Mouse (Mus musculus) hindbrain, embryonic 13.5 days (tissue): ENCODE results near the gene Ccdc85b. TPM values are rescaled to one million over a fixed set of nuclear protein-coding genes. Genes with fewer than 3 reads are reported as not detected.

Experiments
- ATAC-seq: fragments of 200-750 bp; cut with Nextera tagmentation; 2 replicates; pipeline ENCODE4 v1.8.0; 2017; ENCODE audit warnings: moderate TSS enrichment; ENCODE audit not compliant: low FRiP score
- H3K27ac ChIP-seq: fragments of 300-500 bp; sonication (generic); 2 replicates; pipeline ENCODE4 v1.5.1; 2015; ENCODE audit warnings: inconsistent platforms, mild to moderate bottlenecking, moderate library complexity
- H3K27me3 ChIP-seq: fragments of 300-500 bp; sonication (generic); 2 replicates; pipeline ENCODE4 v1.6.1; 2015; ENCODE audit warnings: mild to moderate bottlenecking, inconsistent platforms
- H3K36me3 ChIP-seq: fragments of 300-500 bp; sonication (generic); 2 replicates; pipeline ENCODE4 v1.6.1; 2015; ENCODE audit warnings: mild to moderate bottlenecking, inconsistent platforms
- H3K4me1 ChIP-seq: fragments of 300-500 bp; sonication (generic); replicated peaks from 2 replicates; pipeline ENCODE4 v1.6.1; 2015; ENCODE audit warnings: inconsistent platforms
- H3K4me2 ChIP-seq: fragments of 300-500 bp; sonication (generic); 2 replicates; pipeline ENCODE4 v1.6.1; 2015; ENCODE audit warnings: inconsistent platforms, mild to moderate bottlenecking, moderate library complexity
- H3K4me3 ChIP-seq: fragments of 300-500 bp; sonication (generic); 2 replicates; pipeline ENCODE4 v1.5.1; 2015; ENCODE audit warnings: mild to moderate bottlenecking, inconsistent platforms
- H3K9ac ChIP-seq: fragments of 300-500 bp; sonication (generic); 2 replicates; pipeline ENCODE4 v1.6.1; 2015; ENCODE audit warnings: mild to moderate bottlenecking, inconsistent platforms
- H3K9me3 ChIP-seq: fragments of 300-500 bp; sonication (generic); 2 replicates; pipeline ENCODE4 v1.6.1; 2016; ENCODE audit warnings: inconsistent platforms
- WGBS: fragments of 180-500 bp; shearing (Covaris S2); methylation state at CpG from one replicate; pipeline ENCODE4 v1.1.7; 2015; 5-methylcytosine and 5-hydroxymethylcytosine counted together
- polyA plus RNA-seq: library from polyadenylated mRNA; unstranded; fragments of >200 nt; fragmentation: Nextera tagmentation; extraction: Ambion mirVana; gene quantifications from 2 replicates; pipeline ENCODE4 v1.2.1, GENCODE M21; 2015

Ccdc85b gene
- polyA plus RNA-seq, 1 experiment from 2014 or later = 10.2 TPM

DNA sequence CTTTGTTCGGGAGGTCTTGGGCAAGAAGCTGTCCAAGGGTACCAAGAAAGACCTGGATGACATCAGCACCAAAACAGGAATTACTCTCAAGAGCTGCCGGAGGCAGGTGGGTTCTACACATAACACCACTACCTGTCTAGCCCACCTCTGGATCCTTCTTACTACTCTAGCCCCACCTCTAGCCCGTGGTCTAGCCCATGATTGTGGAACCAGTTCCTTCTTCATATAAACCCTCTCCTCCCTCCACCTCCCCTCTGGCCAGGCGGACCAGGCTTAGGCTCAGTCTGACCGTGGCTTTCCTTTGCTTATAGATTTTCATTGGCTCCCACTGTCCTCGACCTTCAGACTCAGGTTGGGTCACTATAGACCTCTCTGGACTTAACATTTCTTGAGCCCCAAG, 3.7 kb upstream of the Ccdc85b start:
- peak overlapping the region; percentile 95 for H3K4me2 ChIP-seq
- ATAC-seq = no peak
- WGBS = 87% methylated on average over 6 of the region's 6 CpGs
- H3K4me1 ChIP-seq = peaks cover 50% of the 10 kb centered on the region
- H3K4me3 ChIP-seq = peak overlapping the region; percentile 75
- H3K27me3 ChIP-seq = peaks cover 11% of the 10 kb centered on the region
- H3K9ac ChIP-seq = peak overlapping the region; percentile 84
- no peak overlapping the region for H3K27ac ChIP-seq
- peaks cover 43% of the 10 kb centered on the region for H3K36me3 ChIP-seq
- H3K9me3 ChIP-seq = no peaks in the 10 kb centered on the region

DNA sequence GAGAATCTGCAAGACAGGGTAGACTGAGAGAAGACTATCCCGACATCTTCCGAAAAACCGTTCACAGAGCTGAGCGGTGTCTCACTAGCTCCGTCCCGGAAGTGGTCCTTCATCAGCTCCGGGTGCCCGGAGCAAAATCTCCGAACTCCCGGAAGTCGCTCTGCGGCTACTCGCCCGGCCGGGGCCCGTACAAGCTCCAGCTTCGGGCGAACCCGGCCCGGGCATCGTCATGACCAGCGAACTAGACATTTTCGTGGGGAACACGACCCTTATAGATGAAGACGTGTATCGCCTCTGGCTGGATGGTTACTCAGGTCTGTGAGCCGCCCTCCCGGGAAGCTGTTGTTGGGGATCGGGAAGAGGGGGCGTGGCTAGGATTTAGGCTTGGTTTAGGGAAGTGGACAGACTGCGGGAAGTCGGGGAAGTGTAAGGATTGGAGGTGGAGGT, 2.8 kb upstream of the Ccdc85b start, which contains the start of gene Fibp:
TSS of gene Fibp (plus strand) at position 151 of the 447 bp plus-strand sequence.
- Histone ChIP-seq H3K36me3 (peaks cover 34% of the 10 kb centered on the region), H3K9me3 (no peaks in the 10 kb centered on the region), H3K9ac (peak within 1 kb of the TSS; percentile 84), H3K27me3 (peaks cover 11% of the 10 kb centered on the region), H3K4me2 (peak within 1 kb of the TSS; percentile 95), H3K4me3 (peak within 1 kb of the TSS; percentile 75), H3K4me1 (peaks cover 60% of the 10 kb centered on the region), H3K27ac (peak within 1 kb of the TSS; percentile 84)
- ATAC-seq = peak; percentile 52
- 0% methylated on average over 32 of the region's 32 CpGs for WGBS

DNA sequence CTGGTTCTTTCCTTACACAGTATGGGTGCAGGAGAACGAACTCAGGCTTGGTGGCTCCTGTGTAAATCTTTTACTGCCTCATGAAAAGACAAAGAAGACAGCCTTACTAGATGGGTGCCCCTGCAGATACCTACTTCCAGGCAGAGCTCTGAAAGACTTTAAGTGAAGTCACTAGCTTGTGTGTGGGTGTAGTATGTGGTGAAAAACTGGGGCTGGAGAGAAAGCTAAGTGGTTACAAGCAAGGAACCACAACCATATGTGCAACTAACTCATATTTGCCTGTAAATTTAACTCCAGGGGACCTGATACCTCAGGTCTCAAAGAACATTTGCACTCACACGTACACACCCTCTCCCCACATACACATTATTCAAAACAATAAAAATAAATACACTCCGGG, 2.2 kb upstream of the Ccdc85b start:
- Histone ChIP-seq H3K4me3 (peak overlapping the region; percentile 75), H3K9ac (peak overlapping the region; percentile 84), H3K4me1 (peaks cover 62% of the 10 kb centered on the region), H3K9me3 (no peaks in the 10 kb centered on the region), H3K27me3 (peaks cover 11% of the 10 kb centered on the region), H3K4me2 (peak overlapping the region; percentile 95), H3K27ac (peak overlapping the region; percentile 84), H3K36me3 (peaks cover 28% of the 10 kb centered on the region)
- WGBS = 26% methylated on average over 3 of the region's 3 CpGs
- ATAC-seq = no peak

DNA sequence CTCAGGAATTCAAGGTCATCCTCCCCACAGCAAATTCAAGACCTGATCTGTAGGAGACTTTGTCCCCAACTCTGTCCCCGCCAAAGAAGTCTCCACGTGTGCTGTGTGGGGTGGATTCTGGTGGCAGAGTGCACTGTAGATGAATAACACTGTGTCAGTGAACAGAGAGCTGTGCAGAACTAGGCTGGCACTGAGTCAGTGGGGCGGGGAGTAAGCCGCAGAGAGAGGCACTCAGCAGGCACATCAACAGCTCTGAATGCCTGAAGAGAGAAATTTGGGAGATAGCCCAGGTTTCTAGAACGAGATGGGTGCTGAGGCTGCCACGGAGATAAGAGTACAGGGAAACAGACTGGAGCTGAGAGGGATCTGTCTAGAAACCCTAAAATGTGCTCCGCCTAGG, 1.3 kb upstream of the Ccdc85b start:
- H3K4me2 ChIP-seq = no peak overlapping the region
- 70% methylated on average over 7 of the region's 7 CpGs for WGBS
- peaks cover 61% of the 10 kb centered on the region for H3K4me1 ChIP-seq
- no peak overlapping the region for H3K27ac ChIP-seq
- no peaks in the 10 kb centered on the region for H3K9me3 ChIP-seq
- H3K36me3 ChIP-seq = peaks cover 25% of the 10 kb centered on the region
- peaks cover 11% of the 10 kb centered on the region for H3K27me3 ChIP-seq
- H3K4me3 ChIP-seq = no peak overlapping the region
- no peak for ATAC-seq
- no peak overlapping the region for H3K9ac ChIP-seq

DNA sequence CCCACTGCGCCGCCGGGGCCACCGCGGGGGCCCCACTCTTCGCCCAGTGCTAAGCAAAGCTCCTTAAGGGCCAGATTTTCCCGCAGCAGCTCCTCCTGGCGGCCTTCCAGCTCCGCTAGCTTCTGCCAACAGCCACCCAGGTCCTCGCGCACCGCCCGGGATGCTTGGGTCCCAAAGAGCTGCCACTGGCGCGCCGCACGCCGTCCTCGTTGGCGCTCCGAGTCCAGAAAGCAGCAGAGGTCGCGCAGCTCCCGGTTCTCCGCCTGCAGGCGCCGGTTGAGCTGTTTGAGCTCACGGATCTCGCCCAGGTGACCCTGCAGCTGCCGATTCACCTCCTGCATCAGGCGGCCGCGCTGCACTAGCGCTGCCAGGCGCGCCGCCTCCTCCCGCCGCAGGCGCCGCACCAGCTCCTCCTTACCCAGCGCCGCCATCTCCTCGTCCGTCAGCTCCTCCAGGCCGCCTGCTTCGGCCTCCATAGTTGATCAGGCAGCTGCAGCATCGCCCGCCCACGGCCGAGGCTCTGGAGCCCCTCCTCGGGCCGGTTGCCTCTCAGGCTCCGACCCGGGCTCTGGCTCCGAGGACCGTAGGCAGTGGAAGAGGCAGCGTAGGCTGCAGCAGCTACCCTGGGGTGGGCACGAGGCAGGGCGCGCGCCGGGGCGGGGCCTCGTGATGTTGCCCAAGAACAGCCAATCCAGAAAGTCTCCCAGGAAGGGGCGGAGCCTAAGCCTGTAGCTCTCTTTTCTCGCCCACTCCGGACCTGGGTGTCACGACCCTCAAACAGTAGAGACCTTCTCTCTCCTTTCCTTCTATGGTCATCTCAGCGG, 560 bp downstream of the Ccdc85b start:
- Histone ChIP-seq H3K27ac (peak overlapping the region; percentile 99), H3K36me3 (peaks cover 10% of the 10 kb centered on the region), H3K4me1 (peaks cover 53% of the 10 kb centered on the region), H3K9me3 (no peaks in the 10 kb centered on the region), H3K9ac (peak overlapping the region; percentile 95), H3K4me3 (peak overlapping the region; percentile 77), H3K4me2 (peak overlapping the region; percentile 96), H3K27me3 (peaks cover 11% of the 10 kb centered on the region)
- WGBS = under 1% methylated on average over 68 of the region's 70 CpGs
- ATAC-seq = peak; percentile 88

DNA sequence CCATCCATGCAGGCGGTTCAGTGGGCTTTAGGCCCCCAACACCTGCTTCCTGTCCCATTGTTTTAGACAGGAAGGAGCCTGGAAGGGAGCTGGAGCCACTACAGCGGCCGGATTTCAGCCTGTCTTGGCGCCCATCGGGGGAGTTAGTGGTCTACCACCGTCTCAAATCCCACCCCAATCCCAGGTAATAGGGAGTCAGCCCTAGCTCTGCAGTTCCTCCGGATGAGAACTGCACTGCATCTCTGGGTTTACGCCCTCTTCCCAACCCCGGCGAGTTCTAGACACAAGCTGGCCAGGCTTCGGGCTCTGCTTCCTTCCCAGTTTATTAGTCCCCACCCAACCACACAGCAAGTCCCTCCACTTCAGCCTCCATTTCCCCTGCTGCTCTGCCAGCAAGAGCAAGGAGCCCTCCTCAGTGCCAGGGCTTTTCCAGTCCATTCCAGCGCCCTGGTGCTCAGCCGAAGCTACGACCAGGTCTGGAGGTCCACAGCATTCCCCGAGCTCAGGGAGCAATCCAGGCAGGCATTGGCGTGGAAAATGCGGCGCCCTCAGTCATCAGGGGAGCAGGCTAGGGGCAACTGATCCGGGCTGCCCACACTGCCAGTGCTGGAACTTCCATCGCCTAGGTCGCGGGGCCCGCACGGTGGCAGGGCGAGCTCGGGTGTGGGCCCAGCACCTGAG, 1.3 kb downstream of the Ccdc85b start:
- Histone ChIP-seq H3K9me3 (no peaks in the 10 kb centered on the region), H3K27me3 (peaks cover 19% of the 10 kb centered on the region), H3K4me2 (peak overlapping the region; percentile 96), H3K9ac (peak overlapping the region; percentile 95), H3K4me1 (peaks cover 45% of the 10 kb centered on the region), H3K4me3 (peak overlapping the region; percentile 77), H3K27ac (peak overlapping the region; percentile 99), H3K36me3 (peaks cover 9% of the 10 kb centered on the region)
- peak; percentile 9; the same call in 1 of the 2 replicates for ATAC-seq
- WGBS = 5% methylated on average over 26 of the region's 26 CpGs

DNA sequence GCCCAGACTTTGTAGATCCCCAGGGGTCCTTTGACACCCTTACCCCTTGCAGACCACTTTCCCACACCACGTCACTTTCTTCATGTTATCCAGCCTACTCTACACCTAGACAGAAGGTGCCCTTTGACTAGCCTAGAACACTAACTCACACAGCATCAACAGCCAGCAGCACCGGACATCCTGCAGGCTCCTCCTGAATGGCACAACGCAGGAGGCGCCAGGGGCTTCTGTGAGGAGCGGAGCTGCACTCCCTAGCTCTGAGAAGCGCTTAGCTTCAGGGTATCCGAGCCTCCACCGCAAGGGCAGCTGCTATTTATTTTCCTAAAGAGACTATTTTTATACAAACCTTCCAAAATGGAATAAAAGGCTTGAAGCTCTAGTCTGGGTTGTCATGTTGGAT, 2.1 kb downstream of the Ccdc85b start:
- Histone ChIP-seq H3K27ac (no peak overlapping the region), H3K4me2 (peak overlapping the region; percentile 96), H3K9ac (peak overlapping the region; percentile 95), H3K27me3 (peaks cover 27% of the 10 kb centered on the region), H3K4me1 (peaks cover 39% of the 10 kb centered on the region), H3K36me3 (peaks cover 9% of the 10 kb centered on the region), H3K9me3 (no peaks in the 10 kb centered on the region), H3K4me3 (peak overlapping the region; percentile 77)
- ATAC-seq = no peak
- WGBS = 67% methylated on average over 8 of the region's 8 CpGs

DNA sequence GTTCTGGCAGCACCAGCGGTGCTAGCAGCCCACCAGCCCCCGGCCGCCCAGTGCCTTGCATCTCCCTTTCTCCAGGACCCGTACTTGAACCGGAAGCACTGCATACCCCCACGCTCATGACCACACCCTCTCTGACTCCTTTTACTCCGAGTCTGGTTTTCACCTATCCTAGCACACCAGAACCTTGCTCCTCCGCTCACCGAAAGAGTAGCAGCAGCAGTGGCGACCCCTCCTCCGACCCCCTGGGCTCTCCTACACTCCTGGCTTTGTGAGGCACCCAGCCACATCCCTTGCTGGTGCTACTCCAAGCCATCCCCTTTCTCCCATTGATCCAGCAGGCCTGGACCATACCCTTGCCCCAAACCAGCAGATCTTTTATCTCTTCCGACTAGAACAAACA, 2.7 kb downstream of the Ccdc85b start:
- peaks cover 38% of the 10 kb centered on the region for H3K4me1 ChIP-seq
- H3K27me3 ChIP-seq = peaks cover 32% of the 10 kb centered on the region
- H3K9me3 ChIP-seq = no peaks in the 10 kb centered on the region
- peak overlapping the region; percentile 96 for H3K4me2 ChIP-seq
- H3K9ac ChIP-seq = peak overlapping the region; percentile 95
- ATAC-seq = no peak
- H3K4me3 ChIP-seq = peak overlapping the region; percentile 77
- no peak overlapping the region for H3K27ac ChIP-seq
- 84% methylated on average over 12 of the region's 12 CpGs for WGBS
- peaks cover 9% of the 10 kb centered on the region for H3K36me3 ChIP-seq

DNA sequence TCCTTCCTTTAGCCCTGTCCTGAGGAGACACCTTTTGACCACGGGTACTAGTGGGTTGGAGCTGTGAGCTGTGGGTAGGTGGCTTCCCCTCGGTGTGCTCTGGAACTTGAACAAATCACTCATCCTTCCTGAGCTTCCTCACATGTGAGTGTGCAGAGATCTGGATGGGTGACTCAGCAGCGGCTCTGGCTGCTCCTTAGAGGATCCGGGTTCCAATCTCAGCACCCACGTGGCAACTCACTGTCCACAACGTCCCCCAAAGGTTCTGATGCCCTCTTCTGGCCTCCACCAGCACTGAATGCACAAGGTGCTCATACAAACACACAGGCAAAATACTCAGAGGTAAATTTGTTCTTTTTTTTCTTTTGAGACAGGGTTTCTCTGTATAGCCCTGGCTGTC, 5.9 kb downstream of the Ccdc85b start:
- no peak overlapping the region for H3K4me2 ChIP-seq
- H3K4me3 ChIP-seq = no peak overlapping the region
- H3K36me3 ChIP-seq = peaks cover 9% of the 10 kb centered on the region
- H3K4me1 ChIP-seq = peaks cover 46% of the 10 kb centered on the region
- no peak overlapping the region for H3K9ac ChIP-seq
- H3K27me3 ChIP-seq = peaks cover 54% of the 10 kb centered on the region
- WGBS = 81% methylated on average over 6 of the region's 6 CpGs
- H3K9me3 ChIP-seq = no peaks in the 10 kb centered on the region
- H3K27ac ChIP-seq = no peak overlapping the region
- no peak for ATAC-seq

DNA sequence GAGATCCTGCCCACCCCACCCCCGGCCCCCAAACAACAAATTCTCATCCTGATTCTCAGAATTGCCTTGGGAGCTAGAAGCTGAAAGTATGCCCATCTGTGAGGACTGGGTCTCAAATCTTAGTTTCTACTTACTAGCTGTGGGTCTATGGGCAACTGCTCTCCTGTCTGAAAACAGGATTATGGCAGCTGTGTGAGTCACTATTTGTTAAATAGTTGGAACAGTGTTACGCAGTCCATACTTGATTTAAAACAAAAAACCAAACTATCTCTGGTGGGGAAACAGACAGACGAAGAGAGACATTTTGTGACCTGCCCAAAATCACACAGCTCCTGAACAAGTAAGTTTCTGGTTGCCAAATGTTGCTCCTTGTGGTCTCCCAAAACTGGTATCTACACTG, 8.0 kb downstream of the Ccdc85b start:
- 85% methylated on average over 3 of the region's 3 CpGs for WGBS
- Histone ChIP-seq H3K9ac (no peak overlapping the region), H3K4me3 (no peak overlapping the region), H3K4me1 (peaks cover 25% of the 10 kb centered on the region), H3K27me3 (peaks cover 75% of the 10 kb centered on the region), H3K36me3 (peaks cover 9% of the 10 kb centered on the region), H3K27ac (no peak overlapping the region), H3K4me2 (no peak overlapping the region), H3K9me3 (no peaks in the 10 kb centered on the region)
- no peak for ATAC-seq

DNA sequence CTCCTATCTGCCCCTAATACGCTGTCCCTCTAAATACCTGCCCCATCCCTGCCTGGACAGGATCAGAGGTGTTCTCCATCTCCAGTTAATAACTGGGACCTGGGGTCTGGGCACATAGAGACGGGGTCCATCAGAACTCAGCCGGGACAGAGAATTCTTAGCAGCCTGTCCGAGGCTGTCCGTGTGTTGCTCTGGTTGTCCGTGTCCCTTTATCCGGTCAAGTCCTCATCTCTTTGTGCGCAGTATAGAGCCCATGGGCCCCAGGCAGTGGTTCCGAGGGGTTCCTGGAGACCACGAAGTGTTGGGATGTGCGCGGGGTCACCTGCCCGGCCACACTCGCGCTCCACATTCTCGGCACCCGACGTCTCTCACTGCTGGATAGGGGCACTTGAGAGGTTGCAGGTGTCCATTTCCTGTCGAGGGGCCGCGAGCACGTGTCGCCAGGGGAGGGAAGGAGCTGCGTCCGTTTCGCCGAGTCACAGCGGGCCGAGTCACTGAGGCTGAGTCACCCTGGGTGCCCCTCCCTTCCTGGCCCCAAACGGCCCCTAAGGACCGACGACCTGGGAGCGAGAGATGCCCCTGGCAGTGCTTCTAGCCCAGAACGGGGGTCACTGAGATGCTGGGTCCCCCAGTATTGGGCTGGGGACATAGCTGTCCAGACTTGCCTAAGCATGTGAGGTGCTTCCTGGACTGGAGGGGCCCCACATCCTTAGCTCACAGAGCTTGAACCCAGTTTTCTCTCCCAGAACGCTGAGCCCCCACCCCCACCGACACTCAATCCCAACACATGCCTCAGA, 9.1 kb downstream of the Ccdc85b start:
- no peak for ATAC-seq
- no peak overlapping the region for H3K9ac ChIP-seq
- peaks cover 20% of the 10 kb centered on the region for H3K4me1 ChIP-seq
- no peak overlapping the region for H3K27ac ChIP-seq
- H3K4me3 ChIP-seq = peak overlapping the region; percentile 50
- no peaks in the 10 kb centered on the region; the same call in 1 of the 2 replicates for H3K36me3 ChIP-seq
- H3K9me3 ChIP-seq = no peaks in the 10 kb centered on the region
- WGBS = 6% methylated on average over 36 of the region's 36 CpGs
- peaks cover 85% of the 10 kb centered on the region for H3K27me3 ChIP-seq
- peak overlapping the region; percentile 91 for H3K4me2 ChIP-seq
